Mouse (Mus musculus) ovary, postnatal 14 days (tissue): Measurements from ENCODE around the gene Kdm5a.

Source experiments
- DNase-seq: peaks from one replicate; pipeline ENCODE4 v3.0.0; 2022; ENCODE audit warnings: low spot score

Kdm5a gene

GRCm38 (mm10) chr6:120442171-120442749, 78.3 kb downstream of the Kdm5a start:
- DNase-seq, result no peak

GRCm38 (mm10) chr6:120443363-120444355, 79.7 kb downstream of the Kdm5a start:
- no peak for DNase-seq

GRCm38 (mm10) chr6:120450208-120450607, 86.3 kb downstream of the Kdm5a start:
- DNase-seq, result no peak

- DNase-seq, result no peak
These were observed 88.6 kb downstream of the Kdm5a start for GRCm38 (mm10) chr6:120452384-120453102.

- DNase-seq, result no peak
These were observed 89.2 kb downstream of the Kdm5a start for GRCm38 (mm10) chr6:120453103-120453445.

- DNase-seq, result no peak
These were observed 89.6 kb downstream of the Kdm5a start for GRCm38 (mm10) chr6:120453556-120453955.

GRCm38 (mm10) chr6:120454627-120455077, 90.7 kb downstream of the Kdm5a start:
- DNase-seq, result no peak

GRCm38 (mm10) chr6:120457074-120457473, 93.2 kb downstream of the Kdm5a start:
- DNase-seq, result no peak

GRCm38 (mm10) chr6:120457751-120458150, 93.8 kb downstream of the Kdm5a start:
- DNase-seq, result no peak

- DNase-seq, result no peak
These were observed 97.3 kb downstream of the Kdm5a start for GRCm38 (mm10) chr6:120461217-120461616.

GRCm38 (mm10) chr6:120462251-120462650, 98.3 kb downstream of the Kdm5a start:
- DNase-seq, result no peak

GRCm38 (mm10) chr6:120463086-120463871, 99.4 kb downstream of the Kdm5a start, which contains the start of gene Il17ra:
Gene Il17ra (plus strand): TSS chr6:120463247.
- DNase-seq, result peak; percentile 69

GRCm38 (mm10) chr6:120463884-120464283, 100.0 kb downstream of the Kdm5a start:
- DNase-seq, result no peak

- no peak for DNase-seq
These were observed 100.5 kb downstream of the Kdm5a start for GRCm38 (mm10) chr6:120464406-120464939.

- DNase-seq, result no peak
These were observed 101.5 kb downstream of the Kdm5a start for GRCm38 (mm10) chr6:120465393-120465792.

- no peak for DNase-seq
These were observed 102.8 kb downstream of the Kdm5a start for GRCm38 (mm10) chr6:120466609-120467329.

GRCm38 (mm10) chr6:120468259-120468658, 104.3 kb downstream of the Kdm5a start:
- no peak for DNase-seq

GRCm38 (mm10) chr6:120469268-120469667, 105.3 kb downstream of the Kdm5a start:
- DNase-seq, result no peak

- DNase-seq, result no peak
These were observed 105.8 kb downstream of the Kdm5a start for GRCm38 (mm10) chr6:120469770-120470169.

- DNase-seq, result no peak
These were observed 106.7 kb downstream of the Kdm5a start for GRCm38 (mm10) chr6:120470666-120471065.

- no peak for DNase-seq
These were observed 108.1 kb downstream of the Kdm5a start for GRCm38 (mm10) chr6:120471991-120472441.
